Mouse (Mus musculus) bone marrow, adult 2 months (tissue): ENCODE results near the gene March6.

Experiments used
- CTCF ChIP-seq: fragments of 200-500 bp; IDR thresholded peaks from 2 replicates; pipeline ENCODE4 v1.5.1; 2011; ENCODE audit warnings: low read length, control low read depth; ENCODE audit not compliant: control insufficient read depth, insufficient read depth
- POLR2A ChIP-seq: fragments of 200-500 bp; IDR thresholded peaks from 2 replicates; pipeline ENCODE4 v1.6.1; 2011; ENCODE audit warnings: low read depth, mild to moderate bottlenecking, control low read depth, low read length, borderline replicate concordance; ENCODE audit not compliant: control insufficient read depth

GRCm38 (mm10) chr15:31543246-31543645 is 12.4 kb upstream of the March6 start:
- TF ChIP-seq CTCF (no peak), POLR2A (no peak)
